Mouse (Mus musculus) thymus, adult 2 months (tissue): ENCODE data around the gene Pigf. TPM values are rescaled to one million over a fixed set of nuclear protein-coding genes. Genes with fewer than 3 reads are reported as not detected.
"Not testable (repeated sequence)": the region's sequence is repeated elsewhere in the genome, so short reads cannot be mapped to it uniquely, and the experiment has no call there.

ENCODE experiments used
- DNase-seq: peaks from one replicate; pipeline ENCODE4 v3.0.0; 2021
- H3K27ac ChIP-seq: fragments of 200-500 bp; 2 replicates; pipeline ENCODE4 v1.5.1; 2012; ENCODE audit warnings: low read length, control low read depth; ENCODE audit not compliant: control insufficient read depth, insufficient read depth
- H3K27me3 ChIP-seq: fragments of 200-500 bp; 2 replicates; pipeline ENCODE4 v1.6.1; 2012; ENCODE audit warnings: mild to moderate bottlenecking, low read length, moderate library complexity, mixed read lengths; ENCODE audit not compliant: control insufficient read depth, insufficient read depth
- H3K36me3 ChIP-seq: fragments of 200-500 bp; 2 replicates; pipeline ENCODE4 v1.6.1; 2012; ENCODE audit warnings: mild to moderate bottlenecking, low read length, moderate library complexity; ENCODE audit not compliant: control insufficient read depth, insufficient read depth
- H3K4me1 ChIP-seq: fragments of 200-500 bp; replicated peaks from 2 replicates; pipeline ENCODE4 v1.6.1; 2012; ENCODE audit warnings: low read length; ENCODE audit not compliant: control insufficient read depth, insufficient read depth
- H3K4me3 ChIP-seq: fragments of 200-500 bp; 2 replicates; pipeline ENCODE4 v1.5.1; 2012; ENCODE audit warnings: mild to moderate bottlenecking, low read length, control low read depth, moderate library complexity; ENCODE audit not compliant: control insufficient read depth, insufficient read depth
- CTCF ChIP-seq: fragments of 200-500 bp; IDR thresholded peaks from 2 replicates; pipeline ENCODE4 v1.5.1; 2012; ENCODE audit warnings: mild to moderate bottlenecking, control low read depth, low read length, moderate library complexity, borderline replicate concordance; ENCODE audit not compliant: control insufficient read depth, poor library complexity, insufficient read depth; ENCODE audit errors: extremely low read depth
- POLR2A ChIP-seq: fragments of 200-500 bp; IDR thresholded peaks from 2 replicates; pipeline ENCODE4 v1.6.1; 2012; ENCODE audit warnings: mild to moderate bottlenecking, low read length, control low read depth, moderate library complexity; ENCODE audit not compliant: control insufficient read depth, poor library complexity, insufficient read depth; ENCODE audit errors: extremely low read depth
- WGBS: fragments of 180-500 bp; shearing (Covaris S2); methylation state at CpG from one replicate; pipeline ENCODE4 v1.1.7; 2018; 5-methylcytosine and 5-hydroxymethylcytosine counted together
- polyA plus RNA-seq: library from polyadenylated mRNA; depleted of rRNA; stranded (reverse); fragments of >200 nt; gene quantifications from 2 replicates; pipeline ENCODE4 v1.2.3, GENCODE M21; 2012; rRNA removed

Pigf gene
- polyA plus RNA-seq, result 4.8 TPM in 2 replicates

DNA sequence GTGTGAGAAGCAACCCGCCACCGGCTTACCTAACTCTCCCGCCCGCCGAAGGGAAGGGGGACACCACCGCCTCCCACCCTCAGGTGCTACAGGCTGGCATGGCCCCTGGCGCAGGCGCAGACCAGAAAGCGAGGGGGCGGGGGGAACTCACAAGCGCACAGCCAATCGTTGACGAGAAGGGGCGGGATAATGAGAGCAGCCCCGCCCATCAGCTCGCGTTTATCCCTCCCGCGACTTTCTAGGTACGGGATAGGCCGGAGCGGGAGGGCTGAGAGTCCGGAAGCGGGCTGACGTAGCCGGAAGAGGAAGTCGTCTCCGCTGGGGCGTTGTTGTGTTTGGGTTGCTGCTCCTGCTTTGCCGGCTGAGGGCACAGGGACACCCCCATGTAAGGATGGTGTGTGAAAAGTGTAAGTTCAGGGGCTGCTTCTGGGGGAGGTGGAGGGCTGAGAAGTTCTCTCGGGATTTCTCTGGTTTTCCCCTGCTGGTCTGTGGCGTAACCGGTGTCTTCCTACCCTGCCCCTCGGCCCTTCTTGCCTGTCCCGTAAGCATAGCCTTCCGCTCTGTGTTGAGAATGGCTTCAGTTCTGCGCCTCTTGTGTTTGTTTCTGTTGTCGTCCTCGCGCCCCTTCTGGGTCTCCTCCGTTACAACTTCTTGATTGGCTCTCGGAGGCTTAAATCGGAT lies at the start of gene Pigf, which contains the start of gene Cript:
TSS of gene Pigf (minus strand) at position 138 of the 681 bp plus-strand sequence.
TSS of gene Cript (plus strand) at position 282 of the 681 bp plus-strand sequence.
- Histone ChIP-seq H3K27me3 (no peaks in the 10 kb centered on the region), H3K27ac (peak within 1 kb of the TSS; percentile 65; the same call in 1 of the 2 replicates), H3K36me3 (peaks cover 3% of the 10 kb centered on the region; the same call in 1 of the 2 replicates), H3K4me3 (peak within 1 kb of the TSS; percentile 88), H3K4me1 (peaks cover 4% of the 10 kb centered on the region)
- WGBS, result under 1% methylated on average over 43 of the region's 43 CpGs
- TF ChIP-seq CTCF, result no peak
- TF ChIP-seq POLR2A, result peak; percentile 85; the same call in 1 of the 2 replicates
- peak; percentile 99 for DNase-seq

DNA sequence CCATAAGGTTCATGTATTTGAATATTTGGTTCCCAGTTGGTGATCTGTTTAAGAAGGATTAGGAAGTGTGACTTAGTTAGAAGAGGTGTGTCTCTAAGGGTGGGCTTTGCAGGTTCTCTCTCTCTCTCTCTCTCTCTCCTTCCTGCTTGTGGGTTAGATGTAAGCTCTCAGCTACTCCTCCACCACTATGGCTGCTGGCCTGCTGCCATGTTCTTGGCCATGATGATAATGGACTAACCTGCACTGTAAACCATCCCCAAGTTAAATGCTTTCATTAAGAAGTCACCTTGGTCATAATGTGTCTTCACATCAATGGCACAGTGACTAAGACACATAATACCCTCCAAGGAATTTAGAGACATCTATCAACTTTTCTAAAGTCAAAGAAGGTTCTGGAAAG lies 48.3 kb upstream of the Pigf start:
- Histone ChIP-seq H3K36me3 (no peaks in the 10 kb centered on the region), H3K27ac (no peak overlapping the region), H3K4me1 (no peaks in the 10 kb centered on the region), H3K4me3 (no peak overlapping the region), H3K27me3 (no peaks in the 10 kb centered on the region)
- TF ChIP-seq POLR2A, result no peak
- no peak for TF ChIP-seq CTCF
- no peak for DNase-seq

DNA sequence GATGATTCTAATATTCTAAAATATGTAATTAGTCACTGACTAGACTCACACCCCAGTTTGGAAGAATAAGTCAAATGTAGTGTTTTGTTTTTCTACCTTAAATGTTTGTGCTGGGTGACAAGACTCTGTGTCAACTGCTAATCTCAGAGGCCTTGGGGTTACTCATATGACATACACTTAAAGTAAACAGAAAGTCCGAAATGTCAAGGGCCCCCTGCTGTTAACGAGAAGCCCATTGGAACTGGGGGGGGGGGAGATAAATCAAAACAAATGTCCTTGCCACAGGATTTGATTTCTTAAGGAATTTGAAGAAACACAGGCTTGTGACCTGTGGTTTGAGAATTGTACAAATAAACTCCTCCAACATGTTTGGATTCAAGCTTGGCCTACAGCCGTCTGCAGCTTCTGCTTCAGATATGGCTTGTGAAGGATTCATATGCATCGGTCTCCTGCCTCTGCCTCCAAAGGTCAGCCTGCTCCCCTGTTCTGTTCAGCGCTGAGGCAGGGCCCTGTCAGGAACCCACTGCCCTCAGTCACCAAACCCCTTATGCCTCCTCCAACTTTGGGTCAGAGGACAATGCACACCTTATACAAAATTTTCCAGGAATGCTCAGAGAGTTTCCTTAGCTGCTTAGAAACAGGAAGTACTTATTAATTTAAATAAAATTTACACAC lies 47.7 kb upstream of the Pigf start:
- H3K27me3 ChIP-seq, result no peaks in the 10 kb centered on the region
- H3K4me3 ChIP-seq, result no peak overlapping the region
- no peaks in the 10 kb centered on the region for H3K4me1 ChIP-seq
- no peak overlapping the region for H3K27ac ChIP-seq
- 96% methylated on average over 5 of the region's 5 CpGs for WGBS
- TF ChIP-seq POLR2A (no peak), CTCF (no peak)
- no peak for DNase-seq
- no peaks in the 10 kb centered on the region for H3K36me3 ChIP-seq

DNA sequence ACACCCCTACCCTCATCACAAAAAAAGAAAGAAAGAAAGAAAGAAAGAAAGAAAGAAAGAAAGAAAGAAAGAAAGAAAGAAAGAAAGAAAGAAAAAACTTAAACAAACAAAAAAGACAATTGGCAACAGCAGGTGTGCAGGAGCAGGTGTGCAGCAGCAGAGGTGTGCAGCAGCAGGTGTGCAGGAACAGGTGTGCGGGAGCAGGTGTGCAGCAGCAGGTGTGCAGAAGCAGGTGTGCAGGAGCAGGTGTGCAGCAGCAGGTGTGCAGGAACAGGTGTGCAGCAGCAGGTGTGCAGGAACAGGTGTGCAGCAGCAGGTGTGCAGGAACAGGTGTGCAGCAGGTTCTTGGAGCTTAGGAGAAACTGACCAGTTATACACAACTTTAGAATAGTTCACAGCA lies 47.0 kb upstream of the Pigf start:
- H3K36me3 ChIP-seq, H3K4me3 ChIP-seq, H3K27me3 ChIP-seq, H3K27ac ChIP-seq, H3K4me1 ChIP-seq, DNase-seq: not testable (repeated sequence)
- WGBS, result 97% methylated on average over 1 of the region's 1 CpGs

DNA sequence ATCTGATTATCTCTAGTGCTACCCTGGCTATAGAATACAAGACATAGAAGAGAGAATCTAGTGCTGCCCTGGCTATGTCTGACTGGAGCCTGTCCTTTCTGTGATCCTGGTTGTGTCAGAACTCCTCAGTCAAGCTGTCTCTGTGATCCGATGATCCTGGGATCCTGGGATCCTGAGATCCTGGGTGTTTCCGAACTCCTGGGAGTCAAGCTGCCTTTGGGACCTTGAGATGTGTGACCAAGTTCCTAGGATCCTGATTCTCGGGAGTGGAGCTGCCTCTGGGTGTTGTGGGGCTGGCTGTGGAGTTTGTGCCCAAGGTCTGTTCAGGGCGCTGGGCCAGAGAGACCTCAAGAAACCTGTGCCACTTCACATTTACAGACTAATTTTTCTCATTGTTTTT lies 43.8 kb upstream of the Pigf start:
- H3K4me3 ChIP-seq, result no peak overlapping the region
- DNase-seq, result no peak
- 96% methylated on average over 4 of the region's 4 CpGs for WGBS
- no peak overlapping the region for H3K27ac ChIP-seq
- H3K27me3 ChIP-seq, result no peaks in the 10 kb centered on the region
- H3K4me1 ChIP-seq, result no peaks in the 10 kb centered on the region
- H3K36me3 ChIP-seq, result no peaks in the 10 kb centered on the region
- TF ChIP-seq POLR2A, result no peak
- TF ChIP-seq CTCF, result no peak

DNA sequence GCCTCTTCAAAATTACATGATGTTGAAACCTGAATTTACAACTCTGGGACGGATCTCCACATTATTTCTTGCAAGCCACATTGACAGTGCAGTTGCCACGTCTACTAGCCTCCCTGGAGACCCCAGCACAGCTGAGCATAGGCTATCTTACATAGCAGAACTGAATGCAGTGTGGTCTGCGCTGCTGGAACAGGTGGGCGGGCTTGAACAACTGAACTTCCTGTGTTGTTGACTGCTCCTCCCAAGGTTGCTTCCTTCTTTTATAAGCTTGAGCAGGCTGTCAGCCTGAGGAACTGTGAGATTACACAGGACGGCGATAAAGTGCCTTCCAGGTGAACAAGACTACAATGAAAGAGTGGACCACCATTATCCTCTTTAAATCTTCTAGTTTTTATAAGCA lies 38.8 kb upstream of the Pigf start:
- H3K4me1 ChIP-seq, result peaks cover 11% of the 10 kb centered on the region
- no peak overlapping the region for H3K27ac ChIP-seq
- peak; percentile 21 for DNase-seq
- WGBS, result 9% methylated on average over 6 of the region's 6 CpGs
- no peaks in the 10 kb centered on the region for H3K27me3 ChIP-seq
- H3K4me3 ChIP-seq, result no peak overlapping the region
- no peaks in the 10 kb centered on the region for H3K36me3 ChIP-seq
- TF ChIP-seq POLR2A, result no peak
- no peak for TF ChIP-seq CTCF

DNA sequence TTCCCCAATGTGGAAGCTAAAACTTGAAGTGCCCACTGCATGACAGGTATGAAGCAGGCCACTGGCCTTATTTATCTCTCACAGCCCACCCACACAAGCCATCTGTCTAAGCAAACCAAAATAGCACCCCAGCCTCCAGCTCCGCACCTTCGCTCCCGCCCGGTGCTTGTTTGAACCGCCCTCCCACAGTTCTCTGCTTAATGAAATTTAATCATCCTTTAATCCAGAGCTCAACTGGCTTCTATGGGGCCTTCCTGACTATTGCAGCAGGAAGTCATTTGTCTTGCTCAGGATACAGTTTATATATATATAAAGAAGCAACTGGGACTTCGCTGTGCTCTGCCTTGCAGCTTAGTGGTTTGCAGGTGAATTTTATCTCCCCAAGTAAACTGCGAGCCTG lies 38.3 kb upstream of the Pigf start:
- Histone ChIP-seq H3K4me3 (no peak overlapping the region), H3K27me3 (no peaks in the 10 kb centered on the region), H3K27ac (no peak overlapping the region), H3K4me1 (peaks cover 11% of the 10 kb centered on the region), H3K36me3 (no peaks in the 10 kb centered on the region)
- WGBS, result 82% methylated on average over 7 of the region's 7 CpGs
- DNase-seq, result no peak
- TF ChIP-seq POLR2A (no peak), CTCF (no peak)
